Mouse (Mus musculus): ENCODE data around the gene Ntrk2.

GRCm38 (mm10) chr13:58896254-58896910, 90.0 kb downstream of the Ntrk2 start:
- TF ChIP-seq POLR2A (IDR thresholded peaks at IDR 0.05; ENCODE audit: extremely low read depth, insufficient read depth, low read length) (no peak), CTCF (IDR thresholded peaks at IDR 0.05; ENCODE audit: extremely low read depth, insufficient read depth, low read length) (no peak)
